16 mouse cellular contexts compared by ENCODE assay signal in the genomic region with DNA sequence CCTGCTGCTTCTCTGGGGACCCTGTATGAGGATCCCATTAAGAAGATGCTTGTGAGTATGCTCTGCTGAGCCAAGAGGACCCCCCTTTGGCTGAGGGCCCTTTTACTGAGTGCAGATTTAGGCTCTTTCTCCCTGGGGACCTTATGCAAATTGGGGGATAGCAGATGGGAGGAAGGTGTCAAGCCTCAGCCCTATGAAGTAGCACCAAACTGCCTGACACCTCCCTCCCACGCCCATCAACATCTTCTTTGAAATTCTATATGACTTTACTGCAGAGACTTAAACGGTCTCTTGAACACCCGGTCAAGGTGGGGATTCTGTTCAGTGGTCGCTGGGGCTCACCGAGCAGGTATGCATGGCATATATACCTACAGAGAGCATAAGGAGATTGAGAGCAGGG. TPM values are rescaled to one million over a fixed set of nuclear protein-coding genes. Genes with fewer than 3 reads are reported as not detected.
DNase-seq lines count a peak whose midpoint lies in the region; ATAC-seq and TF ChIP-seq lines count a peak whose summit lies in the region.
"Had no signal": no experiment of that assay in that cellular context is flagged by ENCODE, and none has a peak within 500 bp of the region (broad histone marks: within the 10 kb centered on the region; RNA-seq: fewer than 3 reads in every experiment).

No protein-coding gene starts in this region.

- H3K36me3 ChIP-seq in heart, embryonic 13.5 days, result no peaks in the 10 kb centered on the region
- H3K36me3 ChIP-seq in small intestine, adult 2 months (ENCODE audit: control insufficient read depth, insufficient read depth, low read length), result peaks cover 2% of the 10 kb centered on the region; the same call in 1 of the 2 replicates
- H3K36me3 ChIP-seq: embryonic facial prominence, embryonic 13.5 days; limb, embryonic 10.5 days; midbrain, embryonic 15.5 days had no signal

- no peak for TF ChIP-seq POLR2A in small intestine, adult 2 months (IDR thresholded peaks at IDR 0.05; ENCODE audit: low read depth, low read length)

- no peak overlapping the region for H3K4me2 ChIP-seq in heart, embryonic 13.5 days
- H3K4me2 ChIP-seq: embryonic facial prominence, embryonic 13.5 days; midbrain, embryonic 15.5 days had no signal

- H3K4me1 ChIP-seq in heart, embryonic 13.5 days, result peaks cover 67% of the 10 kb centered on the region
- peaks cover 50% of the 10 kb centered on the region for H3K4me1 ChIP-seq in small intestine, adult 2 months (ENCODE audit: control insufficient read depth, insufficient read depth, insufficient read length, low read length)

- WGBS in heart, embryonic 13.5 days, result 45% methylated on average over 5 of the region's 5 CpGs
- WGBS in small intestine, adult 2 months, result 65% methylated on average over 5 of the region's 5 CpGs

- TF ChIP-seq CTCF in small intestine, adult 2 months (IDR thresholded peaks at IDR 0.05; ENCODE audit: extremely low read depth, insufficient read length, insufficient replicate concordance, low read depth, low read length), result no peak

- H3K4me3 ChIP-seq in heart, embryonic 13.5 days, result no peak overlapping the region
- H3K4me3 ChIP-seq in small intestine, adult 2 months (ENCODE audit: low read depth, low read length), result no peak overlapping the region
- H3K4me3 ChIP-seq: embryonic facial prominence, embryonic 13.5 days; layer of hippocampus, adult 2 months; limb, embryonic 10.5 days; midbrain, embryonic 15.5 days had no signal

- no peaks in the 10 kb centered on the region for H3K27me3 ChIP-seq in heart, embryonic 13.5 days (replicated peaks)
- no peaks in the 10 kb centered on the region for H3K27me3 ChIP-seq in small intestine, adult 2 months (ENCODE audit: control insufficient read depth, insufficient read depth, low read length)
- H3K27me3 ChIP-seq: embryonic facial prominence, embryonic 13.5 days; midbrain, embryonic 15.5 days had no signal

- H3K9me3 ChIP-seq in heart, embryonic 13.5 days, result no peaks in the 10 kb centered on the region
- H3K9me3 ChIP-seq: embryonic facial prominence, embryonic 13.5 days; limb, embryonic 10.5 days; midbrain, embryonic 15.5 days had no signal

- DNase-seq in heart, adult 8-10 months (ENCODE audit: low spot score), result no peak
- DNase-seq in A20 (ENCODE audit: low read depth, low spot score), result peak; percentile 95
- peak; percentile 80 to 86 for DNase-seq in B cell, adult 2 months
- DNase-seq in thymus, adult 18-20 months, result no peak
- DNase-seq: cerebellum, adult 2 months; gastrocnemius, postnatal 10 days; retina, postnatal 1 day had no signal

- ATAC-seq in heart, embryonic 13.5 days (ENCODE audit: extremely low read depth, insufficient number of reproducible peaks, low FRiP score, low TSS enrichment), result no peak
- ATAC-seq in monocyte, adult 5-6 weeks (replicated peaks; ENCODE audit: insufficient number of reproducible peaks, low FRiP score, low TSS enrichment, poor library complexity, severe bottlenecking), result no peak
- ATAC-seq: forebrain, embryonic 16.5 days; midbrain, embryonic 15.5 days had no signal

- H3K9ac ChIP-seq in heart, embryonic 13.5 days, result no peak overlapping the region
- H3K9ac ChIP-seq: embryonic facial prominence, embryonic 13.5 days; midbrain, embryonic 15.5 days had no signal

- 0 out of 2 replicates have a peak overlapping the region, but pooled peaks have one; percentile 1 for H3K27ac ChIP-seq in heart, embryonic 13.5 days (replicated peaks)
- peak overlapping the region; percentile 74 for H3K27ac ChIP-seq in small intestine, adult 2 months (ENCODE audit: insufficient read depth, low read depth, low read length)
- H3K27ac ChIP-seq: embryonic facial prominence, embryonic 13.5 days; kidney, postnatal 0 days; layer of hippocampus, adult 2 months; limb, embryonic 10.5 days; midbrain, embryonic 15.5 days had no signal

RNA-seq across cellular contexts. Expression of a gene that starts 7.6 kb away (rescaled TPM):
- 8.5 and 9.5 TPM in 2 replicates for polyA plus RNA-seq in heart, embryonic 13.5 days (2015; fragmentation: Nextera tagmentation; extraction: Ambion mirVana)
- total RNA-seq in heart, adult 8-10 months (2022), result 10 to 100 TPM; 19.2 to 20.8 (median 19.9) TPM
- polyA plus RNA-seq in small intestine, adult 2 months (2012; rRNA removed), result 13.2 and 23.9 TPM in 2 replicates
- total RNA-seq in monocyte, adult 5-6 weeks (2017), result 1.4 to 5.4 TPM (median 1.9 TPM) in 3 replicates

RNA-seq across cellular contexts. Expression of a gene that starts 22.7 kb away (rescaled TPM):
- polyA plus RNA-seq in heart, embryonic 13.5 days (2015; fragmentation: Nextera tagmentation; extraction: Ambion mirVana), result 19.2 and 23.4 TPM in 2 replicates
- total RNA-seq in heart, adult 8-10 months (2022), result 10 to 100 TPM; 19.5 to 30.7 (median 22.6) TPM
- 6.1 and 11.2 TPM in 2 replicates for polyA plus RNA-seq in small intestine, adult 2 months (2012; rRNA removed)
- total RNA-seq in monocyte, adult 5-6 weeks (2017), result 113 to 271 TPM (median 138 TPM) in 3 replicates

Comparison
In these comparisons a context has a peak if more than half of its experiments do, and no peak if none do; other contexts are left out.
1. DNase-seq: peak in A20 (single experiment) and B cell, adult 2 months (2 of 2); none in heart, adult 8-10 months (single experiment) and thymus, adult 18-20 months (0 of 2).